Mouse (Mus musculus): Measurements from ENCODE around the gene Kmt2a. TPM values are rescaled to one million over a fixed set of nuclear protein-coding genes. Genes with fewer than 3 reads are reported as not detected.

The Kmt2a gene
- total RNA-seq (2017) = 11.5 to 40.0 TPM (median 13.4 TPM) in 3 replicates

- ATAC-seq (replicated peaks; ENCODE audit: insufficient number of reproducible peaks, low FRiP score, low TSS enrichment, poor library complexity, severe bottlenecking) = peak; percentile 82
These were observed at the start of gene Kmt2a for GRCm38 (mm10) chr9:44881221-44881871. Gene Kmt2a (minus strand): TSS chr9:44881296.

- ATAC-seq (replicated peaks; ENCODE audit: insufficient number of reproducible peaks, low FRiP score, low TSS enrichment, poor library complexity, severe bottlenecking) = no peak
These were observed 40.4 kb upstream of the Kmt2a start for GRCm38 (mm10) chr9:44921543-44921942.

GRCm38 (mm10) chr9:44921123-44921468 is 40.0 kb upstream of the Kmt2a start:
- ATAC-seq (replicated peaks; ENCODE audit: insufficient number of reproducible peaks, low FRiP score, low TSS enrichment, poor library complexity, severe bottlenecking) = peak; percentile 37

GRCm38 (mm10) chr9:44920374-44921122 is 39.5 kb upstream of the Kmt2a start, which contains the start of gene Atp5l:
Gene Atp5l (minus strand): TSS chr9:44920742.
- ATAC-seq (replicated peaks; ENCODE audit: insufficient number of reproducible peaks, low FRiP score, low TSS enrichment, poor library complexity, severe bottlenecking) = peak; percentile 89

GRCm38 (mm10) chr9:44919606-44920005 is 38.5 kb upstream of the Kmt2a start:
- ATAC-seq (replicated peaks; ENCODE audit: insufficient number of reproducible peaks, low FRiP score, low TSS enrichment, poor library complexity, severe bottlenecking) = no peak

- peak; percentile 67; the same call in 1 of the 2 replicates for ATAC-seq (replicated peaks; ENCODE audit: insufficient number of reproducible peaks, low FRiP score, low TSS enrichment, poor library complexity, severe bottlenecking)
These were observed 35.1 kb upstream of the Kmt2a start for GRCm38 (mm10) chr9:44916196-44916595.

GRCm38 (mm10) chr9:44914706-44915105 is 33.6 kb upstream of the Kmt2a start:
- no peak for ATAC-seq (replicated peaks; ENCODE audit: insufficient number of reproducible peaks, low FRiP score, low TSS enrichment, poor library complexity, severe bottlenecking)

GRCm38 (mm10) chr9:44911365-44911764 is 30.3 kb upstream of the Kmt2a start:
- no peak for ATAC-seq (replicated peaks; ENCODE audit: insufficient number of reproducible peaks, low FRiP score, low TSS enrichment, poor library complexity, severe bottlenecking)

GRCm38 (mm10) chr9:44905620-44906019 is 24.5 kb upstream of the Kmt2a start:
- no peak for ATAC-seq (replicated peaks; ENCODE audit: insufficient number of reproducible peaks, low FRiP score, low TSS enrichment, poor library complexity, severe bottlenecking)

- ATAC-seq (replicated peaks; ENCODE audit: insufficient number of reproducible peaks, low FRiP score, low TSS enrichment, poor library complexity, severe bottlenecking) = no peak
These were observed 23.9 kb upstream of the Kmt2a start for GRCm38 (mm10) chr9:44904964-44905363.

GRCm38 (mm10) chr9:44903856-44904255 is 22.8 kb upstream of the Kmt2a start:
- no peak for ATAC-seq (replicated peaks; ENCODE audit: insufficient number of reproducible peaks, low FRiP score, low TSS enrichment, poor library complexity, severe bottlenecking)

- no peak for ATAC-seq (replicated peaks; ENCODE audit: insufficient number of reproducible peaks, low FRiP score, low TSS enrichment, poor library complexity, severe bottlenecking)
These were observed 19.3 kb upstream of the Kmt2a start for GRCm38 (mm10) chr9:44900402-44900801.

GRCm38 (mm10) chr9:44899716-44900115 is 18.6 kb upstream of the Kmt2a start:
- no peak for ATAC-seq (replicated peaks; ENCODE audit: insufficient number of reproducible peaks, low FRiP score, low TSS enrichment, poor library complexity, severe bottlenecking)

- ATAC-seq (replicated peaks; ENCODE audit: insufficient number of reproducible peaks, low FRiP score, low TSS enrichment, poor library complexity, severe bottlenecking) = no peak
These were observed 15.9 kb upstream of the Kmt2a start for GRCm38 (mm10) chr9:44897024-44897423.

GRCm38 (mm10) chr9:44892664-44893063 is 11.6 kb upstream of the Kmt2a start:
- ATAC-seq (replicated peaks; ENCODE audit: insufficient number of reproducible peaks, low FRiP score, low TSS enrichment, poor library complexity, severe bottlenecking) = no peak

GRCm38 (mm10) chr9:44891210-44891609 is 10.1 kb upstream of the Kmt2a start:
- no peak for ATAC-seq (replicated peaks; ENCODE audit: insufficient number of reproducible peaks, low FRiP score, low TSS enrichment, poor library complexity, severe bottlenecking)

- no peak for ATAC-seq (replicated peaks; ENCODE audit: insufficient number of reproducible peaks, low FRiP score, low TSS enrichment, poor library complexity, severe bottlenecking)
These were observed 9.0 kb upstream of the Kmt2a start for GRCm38 (mm10) chr9:44890122-44890521.

- no peak for ATAC-seq (replicated peaks; ENCODE audit: insufficient number of reproducible peaks, low FRiP score, low TSS enrichment, poor library complexity, severe bottlenecking)
These were observed 7.1 kb upstream of the Kmt2a start for GRCm38 (mm10) chr9:44888114-44888624.

- no peak for ATAC-seq (replicated peaks; ENCODE audit: insufficient number of reproducible peaks, low FRiP score, low TSS enrichment, poor library complexity, severe bottlenecking)
These were observed 2.0 kb upstream of the Kmt2a start for GRCm38 (mm10) chr9:44882981-44883569.

Data from monocyte, adult 5-6 weeks (primary cell).